Mouse (Mus musculus): Measurements from ENCODE around the gene Plekhj1. TPM values are rescaled to one million over a fixed set of nuclear protein-coding genes. Genes with fewer than 3 reads are reported as not detected.

Plekhj1 gene
- polyA plus RNA-seq, 1 experiment = 44.2 TPM

DNA sequence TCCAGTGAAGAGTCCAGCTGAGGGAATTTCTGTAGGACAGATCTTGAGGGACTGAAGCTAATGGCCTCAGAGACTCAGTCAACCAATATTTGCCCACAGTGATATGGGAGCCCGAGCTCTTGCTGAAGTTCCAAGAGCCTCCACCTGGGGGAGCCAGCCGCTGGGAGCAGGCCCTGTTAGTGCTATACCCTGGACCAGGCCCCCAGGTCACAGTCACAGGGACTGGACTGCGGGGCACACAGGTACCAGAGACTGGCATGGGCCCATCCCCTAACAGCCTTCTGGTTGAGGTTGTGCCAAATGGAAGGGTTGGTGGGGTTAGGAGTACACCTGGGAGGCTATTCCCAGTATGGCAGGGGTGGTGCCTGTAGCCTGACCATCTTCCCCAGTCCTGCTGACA, 7.5 kb upstream of the Plekhj1 start:
- DNase-seq (ENCODE audit: low read depth) = no peak

- DNase-seq (ENCODE audit: low read depth) = no peak
Measured at GRCm38 (mm10) chr10:80805322-80805721, 6.9 kb upstream of the Plekhj1 start.

GRCm38 (mm10) chr10:80804916-80805315, 6.5 kb upstream of the Plekhj1 start, which contains the start of gene Amh:
Amh (plus strand) TSS chr10:80805243.
- no peak for DNase-seq (ENCODE audit: low read depth)

DNA sequence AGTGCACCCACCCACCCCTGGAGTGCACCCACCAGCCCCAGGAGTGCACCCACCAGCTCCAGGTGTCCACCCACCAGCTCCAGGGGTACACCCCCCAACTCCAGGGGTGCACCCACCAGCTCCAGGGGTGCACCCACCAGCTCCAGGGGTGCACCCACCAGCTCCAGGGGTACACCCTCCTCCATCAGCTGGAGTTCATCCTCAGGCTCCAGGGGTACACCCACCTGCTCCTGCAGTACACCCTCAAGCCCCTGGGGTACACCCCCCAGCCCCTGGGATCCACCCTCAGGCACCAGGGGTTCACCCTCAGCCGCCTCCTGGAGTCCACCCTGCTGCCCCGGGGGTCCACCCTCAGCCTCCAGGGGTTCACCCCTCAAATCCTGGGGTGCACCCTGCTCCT, 5.9 kb upstream of the Plekhj1 start:
- DNase-seq (ENCODE audit: low read depth) = no peak

- DNase-seq (ENCODE audit: low read depth) = no peak
Measured at GRCm38 (mm10) chr10:80802996-80803395, 4.6 kb upstream of the Plekhj1 start.

DNA sequence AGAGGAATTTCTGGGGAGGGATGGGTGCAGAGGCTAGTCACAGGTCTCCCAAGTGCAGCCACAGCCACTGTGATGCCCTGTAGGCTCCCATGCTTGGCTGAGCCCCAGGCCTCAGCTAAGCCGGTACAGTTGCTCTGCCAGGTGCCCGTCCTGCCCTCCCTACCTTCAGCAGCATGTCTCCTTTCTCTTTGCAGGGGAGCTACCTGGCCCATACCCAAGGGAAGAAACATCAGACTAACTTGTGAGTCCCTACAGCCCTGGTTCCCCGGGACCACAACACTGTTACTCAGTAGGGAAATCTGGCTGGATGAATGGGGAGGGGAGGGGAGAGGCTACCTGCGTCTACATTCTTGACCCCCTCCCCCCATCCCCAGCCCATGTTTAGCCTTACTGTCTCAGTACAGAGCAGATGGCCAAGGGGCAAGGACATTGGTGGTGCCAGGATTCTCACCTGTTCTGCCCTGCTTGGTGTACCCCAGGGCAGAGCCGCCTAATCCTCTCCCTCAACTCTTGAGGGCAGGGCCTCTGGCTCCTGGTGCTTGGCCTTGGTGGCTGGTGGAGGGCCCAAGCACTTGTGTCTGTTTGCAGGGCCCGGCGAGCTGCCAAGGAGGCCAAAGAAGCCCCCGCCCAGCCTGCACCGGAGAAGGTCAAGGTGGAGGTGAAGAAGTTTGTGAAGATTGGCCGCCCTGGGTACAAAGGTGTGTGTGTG, 3.9 kb upstream of the Plekhj1 start:
- no peak for DNase-seq (ENCODE audit: low read depth)

DNA sequence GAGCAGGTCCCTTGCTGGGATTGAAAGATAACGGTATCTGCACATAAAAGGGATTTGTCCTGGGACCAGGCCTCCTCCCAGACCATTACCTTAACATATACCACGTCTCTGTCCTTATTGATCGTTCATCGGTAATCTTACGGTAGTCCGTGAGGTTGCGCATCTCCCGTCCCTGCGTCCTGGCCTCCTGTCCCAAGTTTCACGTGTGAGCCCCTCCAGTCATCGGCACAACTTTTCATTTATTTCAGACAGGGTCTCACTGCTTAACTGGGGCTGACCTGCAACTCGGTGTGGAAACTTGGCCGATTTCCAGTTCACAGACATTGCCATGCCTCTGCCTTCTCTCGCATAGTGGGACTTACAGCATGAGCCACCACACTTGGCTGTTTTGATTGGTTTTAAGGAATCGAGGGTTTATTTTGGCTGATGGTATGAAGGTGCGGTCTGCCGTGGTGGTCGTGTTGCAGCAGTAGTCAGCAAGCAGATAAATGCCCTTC, 692 bp upstream of the Plekhj1 start:
- DNase-seq (ENCODE audit: low read depth) = no peak

DNA sequence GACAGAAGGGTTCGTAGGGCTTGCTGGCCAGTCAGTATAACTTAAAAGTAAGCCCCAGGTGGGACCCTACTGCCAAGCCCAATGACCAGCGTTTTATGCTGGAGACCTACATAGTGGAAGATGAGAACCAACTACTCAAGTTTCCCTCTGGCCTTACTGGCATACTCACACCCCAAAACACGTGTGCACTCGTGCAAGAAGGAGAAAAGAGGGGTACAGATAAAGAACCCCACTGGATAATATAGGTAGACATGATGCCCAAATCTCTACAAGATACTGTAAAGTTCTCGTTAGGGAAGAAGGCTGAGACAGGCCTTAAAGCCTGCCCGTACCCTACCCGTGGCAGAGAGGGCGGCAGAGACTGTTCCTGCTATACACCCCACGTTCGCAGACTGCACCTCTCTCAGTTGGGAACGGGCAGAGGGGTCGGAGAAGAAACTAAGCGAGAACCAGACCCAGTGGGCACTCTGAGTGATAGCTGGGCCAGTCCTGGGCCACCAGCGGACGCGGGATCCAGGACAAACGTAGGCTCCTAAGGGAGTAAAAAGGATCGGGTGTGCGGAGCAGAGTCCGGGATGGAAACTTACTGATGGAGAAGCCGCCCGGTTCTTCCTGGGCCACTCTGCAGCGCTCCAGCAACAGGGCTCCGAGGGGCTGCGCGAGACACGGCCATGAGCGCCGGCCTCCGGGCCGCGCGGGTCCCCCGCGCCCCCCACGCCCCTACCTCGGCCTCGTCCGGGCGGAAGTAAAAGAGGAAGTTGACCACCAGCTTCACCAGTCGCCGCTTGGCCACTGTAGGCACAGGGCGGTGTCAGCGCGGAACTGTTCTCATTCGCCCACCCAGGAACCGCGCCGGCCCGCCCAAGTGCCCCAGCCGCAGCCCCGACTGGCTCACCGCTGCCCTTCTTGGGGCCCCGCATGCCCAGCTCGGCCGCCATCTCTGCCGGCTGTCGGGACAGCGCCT, 958 bp downstream of the Plekhj1 start:
- DNase-seq (ENCODE audit: low read depth) = no peak

DNA sequence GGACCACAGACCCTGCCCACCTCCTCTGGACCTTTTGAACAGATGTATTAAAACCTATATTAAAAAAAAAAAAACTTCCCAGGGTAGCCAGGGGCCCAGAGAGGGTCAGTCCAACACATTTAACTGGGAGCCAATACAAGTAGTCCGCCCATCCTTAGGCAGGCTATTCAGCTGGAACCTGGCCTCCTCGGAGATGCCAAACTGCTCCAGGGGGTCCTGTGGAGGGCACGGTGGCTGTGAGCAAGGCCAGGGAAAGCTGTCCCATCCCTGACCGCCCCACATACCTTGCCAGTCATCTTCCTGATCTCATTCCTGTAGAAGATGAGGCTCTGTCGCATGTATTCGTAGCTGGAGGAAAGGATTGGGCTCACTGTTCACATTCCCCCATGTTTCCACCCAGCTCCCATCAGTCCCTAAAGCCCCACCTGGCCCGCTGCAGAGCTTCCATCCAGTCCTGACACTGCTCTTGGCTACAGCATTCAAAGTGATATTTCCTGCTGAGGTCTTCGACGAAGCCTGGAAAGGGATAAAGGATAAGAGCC, 2.0 kb downstream of the Plekhj1 start:
- no peak for DNase-seq (ENCODE audit: low read depth)

- no peak for DNase-seq (ENCODE audit: low read depth)
Measured at GRCm38 (mm10) chr10:80794750-80795149, 3.7 kb downstream of the Plekhj1 start.

GRCm38 (mm10) chr10:80793803-80794202, 4.6 kb downstream of the Plekhj1 start:
- DNase-seq (ENCODE audit: low read depth) = no peak

GRCm38 (mm10) chr10:80793033-80793784, 5.2 kb downstream of the Plekhj1 start:
- DNase-seq (ENCODE audit: low read depth) = no peak

DNA sequence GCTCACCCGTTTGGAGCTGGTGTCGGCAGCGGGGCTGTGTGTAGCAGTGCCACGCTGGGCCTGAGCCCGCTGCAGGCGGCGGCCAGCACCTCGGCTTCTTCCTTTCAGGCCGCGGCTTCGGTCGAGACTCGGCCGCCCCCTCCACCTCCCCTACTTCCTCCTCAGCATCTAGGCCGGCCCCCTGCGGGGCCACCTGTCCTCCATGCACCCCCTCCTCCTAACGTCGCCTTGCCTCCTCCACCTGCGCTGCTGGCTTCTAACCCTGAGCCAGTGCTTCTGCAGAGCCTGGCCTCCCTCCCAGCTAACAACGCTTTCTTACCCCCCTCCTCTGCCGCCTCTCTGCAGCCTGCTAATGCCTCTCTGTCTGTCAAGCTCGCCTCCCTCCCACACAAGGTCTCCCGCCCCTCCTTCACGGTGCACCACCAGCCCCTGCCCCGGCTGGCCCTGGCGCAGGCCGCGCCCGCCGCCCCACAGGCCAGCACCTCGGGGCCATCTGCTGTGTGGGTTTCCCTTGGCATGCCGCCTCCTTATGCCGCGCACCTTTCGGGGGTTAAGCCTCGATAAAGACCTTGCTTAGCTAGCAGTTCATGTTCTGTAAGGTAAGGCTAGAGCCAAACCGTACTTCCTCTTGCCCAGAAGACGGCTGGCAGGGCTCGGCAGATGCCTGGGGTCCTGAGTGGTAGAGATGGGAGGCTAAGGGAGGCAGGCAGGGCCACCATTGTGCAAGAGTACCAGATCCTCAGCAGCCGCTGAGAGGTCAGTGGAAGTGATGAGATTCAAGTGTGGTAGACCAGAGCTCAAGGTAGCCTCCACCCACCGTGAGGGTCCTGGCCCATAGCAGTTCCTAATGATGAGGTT, 6.0 kb downstream of the Plekhj1 start:
- DNase-seq (ENCODE audit: low read depth) = no peak

DNA sequence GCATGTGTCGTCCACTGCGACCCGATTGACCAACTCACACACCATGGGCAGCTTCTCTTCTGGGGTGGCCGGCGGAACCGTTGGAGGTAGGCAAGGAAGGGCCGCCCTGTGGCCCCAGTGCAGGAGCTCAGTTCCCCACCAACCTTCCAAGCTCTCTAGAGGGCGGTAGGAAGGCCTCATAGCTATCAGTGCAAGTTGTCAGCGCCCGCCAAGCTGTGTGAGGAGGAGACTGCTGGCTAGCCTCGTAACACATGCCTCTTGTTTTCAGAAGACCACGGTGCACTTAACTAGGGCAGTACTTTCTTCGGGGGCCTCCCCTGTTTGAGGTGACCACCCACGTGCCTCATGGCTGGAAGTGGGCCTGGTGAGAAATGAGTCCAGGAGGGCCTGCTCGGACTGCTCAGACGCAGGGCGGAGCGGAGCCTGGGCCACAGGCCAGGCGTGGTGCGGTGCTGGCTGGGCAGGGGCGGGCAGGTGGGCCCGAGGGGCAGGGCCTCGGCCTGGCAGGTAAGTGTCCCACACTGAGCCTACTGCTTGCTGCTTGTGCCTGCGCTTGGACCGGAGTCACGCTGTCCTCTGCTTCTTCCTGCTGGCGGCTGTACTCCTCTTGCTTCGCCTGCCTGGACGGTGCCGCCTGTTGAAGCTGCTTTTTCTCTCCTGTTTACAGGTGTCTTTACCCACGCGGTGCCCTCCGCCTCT, 6.8 kb downstream of the Plekhj1 start:
- no peak for DNase-seq (ENCODE audit: low read depth)

GRCm38 (mm10) chr10:80790761-80791404, 7.5 kb downstream of the Plekhj1 start:
- DNase-seq (ENCODE audit: low read depth) = no peak

DNA sequence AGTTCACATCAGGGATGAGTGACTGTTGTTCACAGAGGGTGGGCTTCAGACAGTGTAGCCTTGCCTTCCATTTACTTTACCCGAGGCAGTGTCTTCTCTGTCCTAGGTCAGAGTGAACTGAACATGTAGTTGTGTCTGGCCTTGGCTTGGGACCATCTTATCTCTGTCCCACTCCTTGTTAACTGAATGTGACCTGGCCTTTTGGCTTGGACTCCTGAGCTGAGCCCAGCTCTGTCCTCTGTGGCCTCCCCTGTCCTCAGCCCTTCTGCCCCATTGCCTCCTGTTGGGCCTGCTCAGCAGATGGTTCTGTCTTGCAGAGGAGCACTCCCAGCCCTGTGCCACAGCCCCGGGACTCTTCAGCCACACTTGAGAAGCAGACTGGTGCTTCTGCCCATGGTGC, 10.9 kb downstream of the Plekhj1 start:
- DNase-seq (ENCODE audit: low read depth) = no peak

DNA sequence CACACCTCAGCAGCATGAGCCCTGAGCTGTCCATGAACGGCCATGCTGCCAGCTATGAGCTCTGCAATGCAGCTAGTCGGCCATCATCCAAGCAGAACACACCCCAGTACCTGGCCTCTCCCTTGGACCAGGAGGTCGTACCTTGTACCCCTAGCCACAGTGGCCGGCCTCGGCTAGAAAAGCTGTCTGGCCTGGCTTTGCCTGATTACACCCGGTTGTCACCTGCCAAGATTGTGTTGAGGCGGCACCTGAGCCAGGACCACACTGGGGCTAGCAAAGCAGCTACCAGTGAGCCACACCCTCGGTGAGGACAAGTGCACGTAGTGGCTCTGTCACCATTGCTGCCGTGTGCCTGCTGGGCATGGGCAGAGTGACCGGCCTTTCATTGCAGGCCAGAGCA, 12.5 kb downstream of the Plekhj1 start:
- no peak for DNase-seq (ENCODE audit: low read depth)

GRCm38 (mm10) chr10:80784871-80785270, 13.6 kb downstream of the Plekhj1 start:
- DNase-seq (ENCODE audit: low read depth) = no peak

DNA sequence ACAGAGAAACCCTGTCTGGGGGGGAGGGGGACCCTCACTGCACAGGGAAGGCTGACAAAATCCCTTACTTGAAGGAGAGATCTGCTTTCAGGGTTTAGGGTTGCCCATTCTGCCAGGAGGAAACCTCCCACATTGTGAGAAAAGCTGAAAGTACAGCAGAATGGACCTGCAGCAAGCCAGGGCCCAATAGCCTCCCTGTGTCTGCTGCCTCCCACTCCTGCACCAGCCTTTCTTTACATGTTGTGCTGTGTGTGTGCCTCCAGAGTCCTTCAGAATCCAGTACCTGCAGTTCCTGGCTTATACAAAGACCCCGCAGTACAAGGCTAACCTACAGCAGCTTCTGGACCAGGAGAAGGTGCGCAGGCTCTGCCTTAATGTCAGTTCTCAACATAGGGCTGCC, 14.1 kb downstream of the Plekhj1 start:
- no peak for DNase-seq (ENCODE audit: low read depth)

DNA sequence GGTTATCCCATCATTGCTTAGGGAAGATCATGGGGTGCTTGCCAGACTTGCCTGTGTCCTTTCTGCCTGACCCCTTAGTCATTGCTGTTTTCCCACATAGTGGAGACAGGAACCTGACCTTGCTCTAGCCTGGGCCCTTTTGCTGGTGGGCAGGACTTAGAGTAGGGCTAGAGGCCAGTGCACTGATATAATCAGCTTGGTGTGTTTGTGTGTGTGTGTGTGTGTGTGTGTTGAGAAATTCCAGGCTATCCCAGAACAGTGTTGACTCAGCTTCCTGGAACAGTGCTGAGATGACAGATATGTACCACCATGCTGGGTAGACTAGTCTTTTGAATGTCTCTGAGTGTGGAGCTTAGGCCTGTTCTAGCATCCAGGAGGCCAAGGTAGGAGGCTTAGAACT, 18.9 kb downstream of the Plekhj1 start:
- DNase-seq (ENCODE audit: low read depth) = no peak
